Mouse (Mus musculus): Measurements from ENCODE around the gene Ptprm. TPM values are rescaled to one million over a fixed set of nuclear protein-coding genes. Genes with fewer than 3 reads are reported as not detected.

The Ptprm gene
- polyA plus RNA-seq, 2 experiments = 15.8 to 21.8 TPM

DNA sequence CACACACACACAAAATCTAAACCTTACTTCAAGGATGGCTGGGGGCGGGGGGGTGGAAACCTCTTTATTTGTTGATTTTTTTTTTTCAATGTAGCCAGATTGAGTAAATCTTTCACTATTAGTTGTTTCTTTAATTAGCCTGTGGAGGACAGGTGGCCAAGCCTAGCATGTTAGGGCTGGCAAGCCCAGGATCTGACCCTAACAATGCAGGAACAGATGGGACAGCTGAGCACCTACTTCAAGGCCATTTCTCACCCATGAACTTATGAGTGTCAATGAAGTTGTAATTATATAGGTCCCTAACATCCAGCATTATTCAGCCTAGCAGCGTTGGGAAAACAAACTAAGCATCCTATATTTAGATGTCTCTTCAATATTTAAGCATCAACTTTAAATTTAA is 248.1 kb downstream of the Ptprm start:
- H3K4me1 ChIP-seq (ENCODE audit: control insufficient read depth, insufficient read depth, low read length) = no peaks in the 10 kb centered on the region
- H3K4me3 ChIP-seq (replicated peaks; ENCODE audit: low read length) = no peak overlapping the region
- no peak for ATAC-seq (ENCODE audit: low FRiP score, low read depth)
- no peak overlapping the region for H3K9ac ChIP-seq (ENCODE audit: low read depth, low read length, severe bottlenecking)
- H3K4me2 ChIP-seq (replicated peaks; ENCODE audit: low read depth, low read length, severe bottlenecking) = no peak overlapping the region
- H3K27ac ChIP-seq (replicated peaks; ENCODE audit: low read depth, low read length) = no peak overlapping the region
- TF ChIP-seq POLR2A (IDR thresholded peaks at IDR 0.05; ENCODE audit: borderline replicate concordance, extremely low read depth, insufficient read depth, insufficient read length) = no peak
- DNase-seq (ENCODE audit: low spot score) = no peak
- no peaks in the 10 kb centered on the region for H3K36me3 ChIP-seq (ENCODE audit: control insufficient read depth, insufficient read depth, low read length)
- no peaks in the 10 kb centered on the region for H3K9me3 ChIP-seq (ENCODE audit: control insufficient read depth, low read length)
- 79% methylated on average over 2 of the region's 2 CpGs for WGBS
- H3K27me3 ChIP-seq (ENCODE audit: control insufficient read depth, insufficient read depth, low read length) = no peaks in the 10 kb centered on the region

- H3K9me3 ChIP-seq (ENCODE audit: control insufficient read depth, low read length) = no peaks in the 10 kb centered on the region
- DNase-seq (ENCODE audit: low spot score) (no peak), ATAC-seq (ENCODE audit: low FRiP score, low read depth) (no peak)
- H3K4me2 ChIP-seq (replicated peaks; ENCODE audit: low read depth, low read length, severe bottlenecking) = no peak overlapping the region
- H3K4me1 ChIP-seq (ENCODE audit: control insufficient read depth, insufficient read depth, low read length) = no peaks in the 10 kb centered on the region
- no peak overlapping the region for H3K9ac ChIP-seq (ENCODE audit: low read depth, low read length, severe bottlenecking)
- H3K27me3 ChIP-seq (ENCODE audit: control insufficient read depth, insufficient read depth, low read length) = no peaks in the 10 kb centered on the region
- WGBS = 73% methylated on average over 6 of the region's 6 CpGs
- H3K27ac ChIP-seq (replicated peaks; ENCODE audit: low read depth, low read length) = no peak overlapping the region
- TF ChIP-seq POLR2A (IDR thresholded peaks at IDR 0.05; ENCODE audit: borderline replicate concordance, extremely low read depth, insufficient read depth, insufficient read length) = no peak
- no peak overlapping the region for H3K4me3 ChIP-seq (replicated peaks; ENCODE audit: low read length)
- no peaks in the 10 kb centered on the region for H3K36me3 ChIP-seq (ENCODE audit: control insufficient read depth, insufficient read depth, low read length)
These were observed 252.2 kb downstream of the Ptprm start for GRCm38 (mm10) chr17:67102051-67102450.

GRCm38 (mm10) chr17:67090997-67091396 is 263.3 kb downstream of the Ptprm start:
- WGBS = 37% methylated on average over 5 of the region's 5 CpGs
- H3K27me3 ChIP-seq (ENCODE audit: control insufficient read depth, insufficient read depth, low read length) = no peaks in the 10 kb centered on the region
- no peaks in the 10 kb centered on the region for H3K36me3 ChIP-seq (ENCODE audit: control insufficient read depth, insufficient read depth, low read length)
- peaks cover 4% of the 10 kb centered on the region for H3K4me1 ChIP-seq (ENCODE audit: control insufficient read depth, insufficient read depth, low read length)
- no peak for ATAC-seq (ENCODE audit: low FRiP score, low read depth)
- H3K4me2 ChIP-seq (replicated peaks; ENCODE audit: low read depth, low read length, severe bottlenecking) = no peak overlapping the region
- H3K27ac ChIP-seq (replicated peaks; ENCODE audit: low read depth, low read length) = no peak overlapping the region
- no peak overlapping the region for H3K9ac ChIP-seq (ENCODE audit: low read depth, low read length, severe bottlenecking)
- H3K4me3 ChIP-seq (replicated peaks; ENCODE audit: low read length) = no peak overlapping the region
- TF ChIP-seq POLR2A (IDR thresholded peaks at IDR 0.05; ENCODE audit: borderline replicate concordance, extremely low read depth, insufficient read depth, insufficient read length) = no peak
- H3K9me3 ChIP-seq (ENCODE audit: control insufficient read depth, low read length) = no peaks in the 10 kb centered on the region
- DNase-seq (ENCODE audit: low spot score) = no peak

- Histone ChIP-seq H3K27ac (replicated peaks; ENCODE audit: low read depth, low read length) (no peak overlapping the region), H3K36me3 (ENCODE audit: control insufficient read depth, insufficient read depth, low read length) (no peaks in the 10 kb centered on the region), H3K27me3 (ENCODE audit: control insufficient read depth, insufficient read depth, low read length) (no peaks in the 10 kb centered on the region), H3K9me3 (ENCODE audit: control insufficient read depth, low read length) (no peaks in the 10 kb centered on the region), H3K4me3 (replicated peaks; ENCODE audit: low read length) (no peak overlapping the region), H3K4me2 (replicated peaks; ENCODE audit: low read depth, low read length, severe bottlenecking) (no peak overlapping the region), H3K9ac (ENCODE audit: low read depth, low read length, severe bottlenecking) (no peak overlapping the region), H3K4me1 (ENCODE audit: control insufficient read depth, insufficient read depth, low read length) (peaks cover 5% of the 10 kb centered on the region)
- no peak for ATAC-seq (ENCODE audit: low FRiP score, low read depth)
- no peak for TF ChIP-seq POLR2A (IDR thresholded peaks at IDR 0.05; ENCODE audit: borderline replicate concordance, extremely low read depth, insufficient read depth, insufficient read length)
- WGBS = 60% methylated on average over 7 of the region's 7 CpGs
- DNase-seq (ENCODE audit: low spot score) = no peak
These were observed 264.1 kb downstream of the Ptprm start for GRCm38 (mm10) chr17:67090153-67090552.

DNA sequence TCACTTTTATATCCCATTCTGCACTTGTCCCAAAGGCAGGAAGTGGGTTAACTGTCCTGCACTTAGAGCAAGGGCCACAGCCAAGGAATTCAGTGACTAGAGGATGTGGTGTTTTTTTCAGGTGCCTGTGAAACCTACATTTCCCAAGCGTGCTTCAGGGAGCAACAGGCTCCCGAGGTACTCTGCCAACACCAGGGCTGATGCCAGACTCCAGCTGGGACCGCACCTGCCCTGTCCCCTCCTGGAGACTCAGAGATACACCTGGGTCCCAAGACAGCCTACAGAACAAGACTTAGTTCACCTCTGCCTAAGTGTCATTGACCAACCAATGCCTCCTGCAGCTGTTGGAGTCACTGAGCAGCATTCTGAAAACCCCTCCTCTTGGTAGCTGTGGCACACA is 264.6 kb downstream of the Ptprm start:
- no peak for DNase-seq (ENCODE audit: low spot score)
- H3K4me2 ChIP-seq (replicated peaks; ENCODE audit: low read depth, low read length, severe bottlenecking) = no peak overlapping the region
- no peak overlapping the region for H3K4me3 ChIP-seq (replicated peaks; ENCODE audit: low read length)
- WGBS = 55% methylated on average over 3 of the region's 3 CpGs
- no peaks in the 10 kb centered on the region for H3K27me3 ChIP-seq (ENCODE audit: control insufficient read depth, insufficient read depth, low read length)
- no peak for ATAC-seq (ENCODE audit: low FRiP score, low read depth)
- no peak for TF ChIP-seq POLR2A (IDR thresholded peaks at IDR 0.05; ENCODE audit: borderline replicate concordance, extremely low read depth, insufficient read depth, insufficient read length)
- no peak overlapping the region for H3K9ac ChIP-seq (ENCODE audit: low read depth, low read length, severe bottlenecking)
- peaks cover 9% of the 10 kb centered on the region for H3K4me1 ChIP-seq (ENCODE audit: control insufficient read depth, insufficient read depth, low read length)
- H3K27ac ChIP-seq (replicated peaks; ENCODE audit: low read depth, low read length) = no peak overlapping the region
- H3K36me3 ChIP-seq (ENCODE audit: control insufficient read depth, insufficient read depth, low read length) = no peaks in the 10 kb centered on the region
- H3K9me3 ChIP-seq (ENCODE audit: control insufficient read depth, low read length) = no peaks in the 10 kb centered on the region

DNA sequence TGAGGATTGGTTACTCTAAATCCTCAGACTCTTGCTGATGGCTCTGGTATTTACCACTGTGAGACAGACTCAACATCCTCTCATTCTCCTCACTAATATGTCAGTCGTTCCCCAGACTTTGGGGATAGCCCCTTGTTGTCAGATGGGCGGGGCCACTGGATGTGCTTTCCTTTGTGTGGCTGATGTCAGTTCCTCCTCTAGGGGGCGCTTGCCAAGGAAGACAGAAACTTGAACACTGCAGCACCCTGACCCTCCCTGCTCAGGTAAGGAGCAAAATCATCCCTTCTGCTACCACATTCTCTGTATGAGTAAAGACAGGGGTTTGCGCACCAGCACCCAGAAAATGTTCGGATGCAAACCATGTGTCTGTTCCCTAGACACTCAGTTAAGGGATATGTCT is 266.7 kb downstream of the Ptprm start:
- no peak for TF ChIP-seq POLR2A (IDR thresholded peaks at IDR 0.05; ENCODE audit: borderline replicate concordance, extremely low read depth, insufficient read depth, insufficient read length)
- Histone ChIP-seq H3K9me3 (ENCODE audit: control insufficient read depth, low read length) (no peaks in the 10 kb centered on the region), H3K27ac (replicated peaks; ENCODE audit: low read depth, low read length) (no peak overlapping the region), H3K4me3 (replicated peaks; ENCODE audit: low read length) (no peak overlapping the region), H3K27me3 (ENCODE audit: control insufficient read depth, insufficient read depth, low read length) (no peaks in the 10 kb centered on the region), H3K4me1 (ENCODE audit: control insufficient read depth, insufficient read depth, low read length) (peaks cover 12% of the 10 kb centered on the region), H3K36me3 (ENCODE audit: control insufficient read depth, insufficient read depth, low read length) (no peaks in the 10 kb centered on the region), H3K4me2 (replicated peaks; ENCODE audit: low read depth, low read length, severe bottlenecking) (no peak overlapping the region), H3K9ac (ENCODE audit: low read depth, low read length, severe bottlenecking) (no peak overlapping the region)
- 62% methylated on average over 5 of the region's 5 CpGs for WGBS
- DNase-seq (ENCODE audit: low spot score) (no peak), ATAC-seq (ENCODE audit: low FRiP score, low read depth) (no peak)

Measured in limb, embryonic 14.5 days (tissue).